Mouse (Mus musculus): ENCODE results near the gene Nod1. TPM values are rescaled to one million over a fixed set of nuclear protein-coding genes. Genes with fewer than 3 reads are reported as not detected.
"Not testable (repeated sequence)": the region's sequence is repeated elsewhere in the genome, so short reads cannot be mapped to it uniquely, and the experiment has no call there.

Nod1 gene
- total and polyA plus RNA-seq, 3 experiments = 9.2 to 24.8 (median 13.1) TPM

GRCm38 (mm10) chr6:54983526-54984050 lies 11.2 kb upstream of the Nod1 start:
- no peak for DNase-seq

- no peak for DNase-seq
These were observed 7.0 kb upstream of the Nod1 start for GRCm38 (mm10) chr6:54979426-54979825.

- no peak for DNase-seq
These were observed 3.2 kb upstream of the Nod1 start for GRCm38 (mm10) chr6:54975616-54976015.

- DNase-seq = peak; percentile 41
These were observed 2.1 kb upstream of the Nod1 start for GRCm38 (mm10) chr6:54974501-54974900.

- DNase-seq = no peak
These were observed 458 bp upstream of the Nod1 start for GRCm38 (mm10) chr6:54972929-54973211.

- DNase-seq = peak; percentile 48
These were observed 691 bp downstream of the Nod1 start for GRCm38 (mm10) chr6:54971731-54972110.

GRCm38 (mm10) chr6:54970506-54970905 lies 1.9 kb downstream of the Nod1 start:
- DNase-seq = no peak

- DNase-seq = no peak
These were observed 2.6 kb downstream of the Nod1 start for GRCm38 (mm10) chr6:54969801-54970200.

- DNase-seq = no peak
These were observed 4.8 kb downstream of the Nod1 start for GRCm38 (mm10) chr6:54967591-54967990.

GRCm38 (mm10) chr6:54965234-54965633 lies 7.2 kb downstream of the Nod1 start:
- DNase-seq = no peak

GRCm38 (mm10) chr6:54964755-54965154 lies 7.7 kb downstream of the Nod1 start:
- DNase-seq = no peak

GRCm38 (mm10) chr6:54963599-54963998 lies 8.8 kb downstream of the Nod1 start:
- DNase-seq = no peak

- peak; percentile 44 for DNase-seq
These were observed 14.8 kb downstream of the Nod1 start for GRCm38 (mm10) chr6:54957655-54958054.

- peak; percentile 70 for DNase-seq
These were observed 16.0 kb downstream of the Nod1 start for GRCm38 (mm10) chr6:54956425-54956824.

GRCm38 (mm10) chr6:54955949-54956348 lies 16.5 kb downstream of the Nod1 start:
- DNase-seq = no peak

- DNase-seq = peak; percentile 76
These were observed 17.6 kb downstream of the Nod1 start for GRCm38 (mm10) chr6:54954659-54955414.

GRCm38 (mm10) chr6:54953399-54953798 lies 19.0 kb downstream of the Nod1 start:
- not testable (repeated sequence) for DNase-seq

- no peak for DNase-seq
These were observed 19.9 kb downstream of the Nod1 start for GRCm38 (mm10) chr6:54952542-54952941.

- DNase-seq = no peak
These were observed 23.7 kb downstream of the Nod1 start for GRCm38 (mm10) chr6:54948682-54949081.

GRCm38 (mm10) chr6:54946241-54946953 lies 26.0 kb downstream of the Nod1 start:
- no peak for DNase-seq

- DNase-seq = no peak
These were observed 27.9 kb downstream of the Nod1 start for GRCm38 (mm10) chr6:54944551-54944950.

- no peak for DNase-seq
These were observed 28.7 kb downstream of the Nod1 start for GRCm38 (mm10) chr6:54943753-54944152.

GRCm38 (mm10) chr6:54943292-54943691 lies 29.1 kb downstream of the Nod1 start:
- no peak for DNase-seq

- DNase-seq = no peak
These were observed 31.3 kb downstream of the Nod1 start for GRCm38 (mm10) chr6:54941149-54941548.

All from adrenal gland, adult 2 months (tissue).